Mouse (Mus musculus): ENCODE data around the gene 1700011L22Rik. TPM values are rescaled to one million over a fixed set of nuclear protein-coding genes. Genes with fewer than 3 reads are reported as not detected.

1700011L22Rik gene
- polyA plus RNA-seq, 1 experiment from 2014 or later = not detected

DNA sequence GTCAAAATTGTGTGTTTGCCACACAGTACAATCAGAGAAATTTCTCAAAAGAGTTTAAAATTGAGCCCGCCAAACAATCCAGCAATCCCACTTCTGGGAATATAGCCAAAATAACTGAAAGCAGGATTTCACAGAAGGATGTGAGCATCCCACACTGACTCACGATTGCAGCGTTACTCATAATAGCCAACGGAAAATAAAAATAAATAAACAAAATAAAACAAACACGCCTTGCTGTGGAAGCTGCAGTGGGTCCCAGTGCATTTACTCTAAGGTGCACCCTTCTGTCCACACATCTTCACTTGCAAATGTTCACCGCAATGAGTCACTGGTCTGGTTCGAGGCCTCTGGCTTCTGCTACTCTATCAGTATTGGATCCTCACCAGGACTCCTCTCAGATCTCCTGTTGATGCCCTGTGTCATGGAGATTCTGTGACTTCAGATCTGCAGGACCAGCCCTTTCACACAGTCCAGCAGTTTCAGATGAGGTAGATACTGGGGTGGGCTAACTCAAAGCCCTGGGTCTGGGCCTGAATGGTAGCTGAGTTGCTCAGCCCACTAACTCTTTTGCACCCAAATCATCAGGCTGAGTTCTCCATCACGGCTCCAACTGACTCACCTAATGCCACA is 7.8 kb upstream of the 1700011L22Rik start:
- 69% methylated on average over 8 of the region's 8 CpGs for WGBS
- ATAC-seq = no peak
- Histone ChIP-seq H3K27me3 (replicated peaks; ENCODE audit: control insufficient read depth, insufficient read depth, low read length) (no peaks in the 10 kb centered on the region), H3K9ac (ENCODE audit: low read depth, low read length) (no peak overlapping the region), H3K36me3 (ENCODE audit: control insufficient read depth, insufficient read depth, low read length) (no peaks in the 10 kb centered on the region), H3K27ac (ENCODE audit: low read length) (no peak overlapping the region), H3K4me3 (ENCODE audit: low read length) (no peak overlapping the region), H3K9me3 (ENCODE audit: control insufficient read depth, low read length) (no peaks in the 10 kb centered on the region), H3K4me1 (ENCODE audit: control insufficient read depth, insufficient read depth, low read length) (no peaks in the 10 kb centered on the region), H3K4me2 (ENCODE audit: low read depth, low read length) (no peak overlapping the region)

DNA sequence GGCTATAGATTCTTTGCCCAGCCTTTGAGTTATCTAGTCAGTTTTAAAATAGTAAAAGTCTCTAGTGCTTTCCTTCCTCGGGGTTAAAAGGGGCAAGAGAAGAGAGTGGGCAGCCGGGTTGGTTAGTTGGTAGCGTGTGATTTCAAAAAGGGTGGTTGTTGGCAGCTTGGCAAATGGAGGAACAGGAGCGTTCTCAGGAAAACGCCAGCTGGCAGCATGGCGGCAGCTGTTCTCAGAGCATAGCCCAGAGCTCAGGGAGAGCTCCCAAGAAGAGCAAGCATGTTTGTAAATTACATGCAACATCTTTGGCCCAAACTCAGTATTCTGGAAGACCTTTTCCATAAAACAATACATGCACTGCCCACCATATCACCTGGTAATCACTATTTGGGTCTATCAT is 5.4 kb upstream of the 1700011L22Rik start:
- Histone ChIP-seq H3K36me3 (ENCODE audit: control insufficient read depth, insufficient read depth, low read length) (no peaks in the 10 kb centered on the region), H3K9me3 (ENCODE audit: control insufficient read depth, low read length) (no peaks in the 10 kb centered on the region), H3K4me1 (ENCODE audit: control insufficient read depth, insufficient read depth, low read length) (no peaks in the 10 kb centered on the region), H3K27ac (ENCODE audit: low read length) (no peak overlapping the region), H3K9ac (ENCODE audit: low read depth, low read length) (no peak overlapping the region), H3K4me3 (ENCODE audit: low read length) (no peak overlapping the region), H3K27me3 (replicated peaks; ENCODE audit: control insufficient read depth, insufficient read depth, low read length) (no peaks in the 10 kb centered on the region), H3K4me2 (ENCODE audit: low read depth, low read length) (no peak overlapping the region)
- no peak for ATAC-seq
- 81% methylated on average over 6 of the region's 6 CpGs for WGBS

DNA sequence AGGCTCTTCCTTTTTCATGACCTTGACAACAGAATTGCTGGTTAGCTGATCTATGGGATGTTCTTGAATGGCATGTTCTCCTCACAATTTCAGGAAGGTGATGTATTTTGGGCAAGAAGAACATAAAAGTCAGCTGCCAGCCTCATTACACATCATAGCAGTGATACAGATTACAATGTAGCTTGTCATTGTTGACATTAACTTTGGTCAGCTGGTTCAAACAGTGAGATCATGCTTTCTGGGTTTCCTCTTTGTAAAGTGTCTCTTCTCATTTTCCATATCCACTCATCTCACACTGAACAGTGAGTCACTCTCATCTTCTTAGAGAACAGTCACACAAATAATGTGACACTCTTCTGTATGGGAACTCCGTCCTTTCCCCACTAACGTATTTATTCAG is 4.9 kb downstream of the 1700011L22Rik start:
- Histone ChIP-seq H3K36me3 (ENCODE audit: control insufficient read depth, insufficient read depth, low read length) (no peaks in the 10 kb centered on the region), H3K27ac (ENCODE audit: low read length) (no peak overlapping the region), H3K9me3 (ENCODE audit: control insufficient read depth, low read length) (no peaks in the 10 kb centered on the region), H3K9ac (ENCODE audit: low read depth, low read length) (no peak overlapping the region), H3K4me1 (ENCODE audit: control insufficient read depth, insufficient read depth, low read length) (no peaks in the 10 kb centered on the region), H3K27me3 (replicated peaks; ENCODE audit: control insufficient read depth, insufficient read depth, low read length) (no peaks in the 10 kb centered on the region), H3K4me2 (ENCODE audit: low read depth, low read length) (no peak overlapping the region), H3K4me3 (ENCODE audit: low read length) (no peak overlapping the region)
- WGBS = 68% methylated on average over 2 of the region's 2 CpGs
- ATAC-seq = no peak

DNA sequence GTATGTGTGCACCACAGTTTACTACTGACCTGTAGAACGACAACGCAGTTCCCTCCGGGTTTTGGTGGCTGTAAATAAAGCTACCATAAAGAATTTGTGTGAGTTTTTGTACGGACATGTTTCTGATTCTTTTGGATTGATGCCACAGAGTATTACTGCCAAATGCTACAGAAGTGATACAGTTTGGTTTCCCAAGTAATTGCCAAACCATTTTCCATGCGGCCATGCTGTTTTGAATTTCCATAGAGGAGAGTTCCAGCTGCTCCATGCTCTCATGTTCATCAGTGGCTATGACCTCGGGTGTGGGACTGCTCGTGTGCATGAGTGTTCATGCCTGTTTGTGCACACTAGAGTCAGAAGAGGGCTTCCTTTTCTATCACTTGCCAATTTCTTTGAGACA is 8.4 kb downstream of the 1700011L22Rik start:
- H3K4me3 ChIP-seq (ENCODE audit: low read length) = no peak overlapping the region
- no peak overlapping the region for H3K9ac ChIP-seq (ENCODE audit: low read depth, low read length)
- H3K27me3 ChIP-seq (replicated peaks; ENCODE audit: control insufficient read depth, insufficient read depth, low read length) = no peaks in the 10 kb centered on the region
- no peak overlapping the region for H3K4me2 ChIP-seq (ENCODE audit: low read depth, low read length)
- no peak for ATAC-seq
- no peaks in the 10 kb centered on the region for H3K36me3 ChIP-seq (ENCODE audit: control insufficient read depth, insufficient read depth, low read length)
- no peaks in the 10 kb centered on the region for H3K9me3 ChIP-seq (ENCODE audit: control insufficient read depth, low read length)
- H3K27ac ChIP-seq (ENCODE audit: low read length) = no peak overlapping the region
- whole genome bisulfite sequencing = 79% methylated on average over 7 of the region's 7 CpGs
- H3K4me1 ChIP-seq (ENCODE audit: control insufficient read depth, insufficient read depth, low read length) = no peaks in the 10 kb centered on the region

DNA sequence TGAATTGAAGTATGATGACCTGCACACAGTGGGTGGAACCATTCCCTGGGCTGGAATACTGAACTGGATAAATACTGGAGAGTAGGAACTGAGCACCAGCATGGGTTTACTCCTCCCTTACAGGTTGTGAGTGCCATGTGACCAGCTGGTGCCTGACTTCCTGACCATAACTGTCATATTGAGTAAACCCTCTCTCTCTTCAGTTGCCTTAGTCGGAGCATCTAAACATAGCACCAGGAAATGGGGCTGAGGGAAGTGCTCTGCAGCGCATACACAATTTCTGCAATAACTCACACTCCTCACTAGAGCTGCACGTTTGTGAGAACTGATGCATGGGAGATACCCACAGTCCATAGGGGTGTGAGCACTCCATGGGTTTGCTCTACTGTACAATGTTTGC is 9.1 kb downstream of the 1700011L22Rik start:
- H3K4me1 ChIP-seq (ENCODE audit: control insufficient read depth, insufficient read depth, low read length) = no peaks in the 10 kb centered on the region
- WGBS = 67% methylated on average over 3 of the region's 3 CpGs
- H3K36me3 ChIP-seq (ENCODE audit: control insufficient read depth, insufficient read depth, low read length) = no peaks in the 10 kb centered on the region
- H3K27ac ChIP-seq (ENCODE audit: low read length) = no peak overlapping the region
- no peak overlapping the region for H3K9ac ChIP-seq (ENCODE audit: low read depth, low read length)
- no peak overlapping the region for H3K4me2 ChIP-seq (ENCODE audit: low read depth, low read length)
- ATAC-seq = no peak
- no peaks in the 10 kb centered on the region for H3K9me3 ChIP-seq (ENCODE audit: control insufficient read depth, low read length)
- no peaks in the 10 kb centered on the region for H3K27me3 ChIP-seq (replicated peaks; ENCODE audit: control insufficient read depth, insufficient read depth, low read length)
- H3K4me3 ChIP-seq (ENCODE audit: low read length) = no peak overlapping the region

DNA sequence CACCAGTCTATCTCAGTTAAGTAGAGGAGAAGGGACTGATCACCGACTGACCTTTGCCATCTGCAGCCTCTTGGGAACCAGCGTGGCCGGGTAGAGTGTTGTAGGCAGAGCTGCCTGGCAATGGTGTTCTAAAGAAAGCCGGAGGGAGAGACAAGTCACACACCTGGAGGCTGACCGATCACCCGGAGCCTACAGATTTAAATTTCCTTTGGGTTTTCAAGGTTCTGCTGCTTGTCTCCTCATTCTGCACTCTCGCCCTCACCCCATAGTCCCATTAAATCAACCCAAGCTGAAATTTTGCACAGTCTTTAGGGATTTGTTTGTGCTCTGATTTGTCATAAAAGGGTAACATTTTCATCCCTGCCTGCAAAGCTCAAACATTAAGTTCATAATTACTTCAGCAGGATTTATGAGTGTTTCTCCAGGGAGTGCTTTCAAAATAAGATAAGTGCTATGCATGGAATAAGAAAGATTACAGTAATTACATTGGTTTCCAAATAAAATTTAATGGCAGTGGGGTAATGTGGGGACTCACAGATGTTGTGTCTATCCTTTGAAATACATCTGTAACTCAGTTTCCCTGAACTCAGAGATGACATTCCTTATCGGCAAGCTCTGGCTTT is 19.0 kb downstream of the 1700011L22Rik start:
- Histone ChIP-seq H3K4me3 (ENCODE audit: low read length) (no peak overlapping the region), H3K9me3 (ENCODE audit: control insufficient read depth, low read length) (no peaks in the 10 kb centered on the region), H3K27me3 (replicated peaks; ENCODE audit: control insufficient read depth, insufficient read depth, low read length) (no peaks in the 10 kb centered on the region), H3K4me2 (ENCODE audit: low read depth, low read length) (no peak overlapping the region), H3K9ac (ENCODE audit: low read depth, low read length) (no peak overlapping the region), H3K4me1 (ENCODE audit: control insufficient read depth, insufficient read depth, low read length) (no peaks in the 10 kb centered on the region), H3K36me3 (ENCODE audit: control insufficient read depth, insufficient read depth, low read length) (no peaks in the 10 kb centered on the region), H3K27ac (ENCODE audit: low read length) (no peak overlapping the region)
- ATAC-seq = no peak
- WGBS = 84% methylated on average over 8 of the region's 8 CpGs

DNA sequence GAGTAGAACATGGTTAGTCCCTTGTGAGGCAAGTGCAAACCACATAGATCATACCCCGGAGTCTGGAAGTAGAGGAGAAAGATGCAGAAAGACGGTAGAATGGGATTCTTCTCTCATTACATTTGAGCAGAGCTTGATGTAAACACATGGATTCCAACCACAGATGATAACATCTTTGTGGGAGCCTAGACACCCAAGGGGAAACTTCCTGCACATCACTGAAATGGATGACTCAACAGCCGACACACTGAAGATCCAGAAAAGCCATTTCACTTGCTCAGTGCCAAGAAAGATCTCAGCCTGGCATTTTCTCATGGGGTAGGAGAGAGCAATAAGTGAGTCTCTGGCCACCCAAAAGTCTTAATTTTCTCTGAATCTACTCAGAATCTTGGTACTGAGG is 20.5 kb downstream of the 1700011L22Rik start:
- H3K9me3 ChIP-seq (ENCODE audit: control insufficient read depth, low read length) = no peaks in the 10 kb centered on the region
- H3K4me2 ChIP-seq (ENCODE audit: low read depth, low read length) = no peak overlapping the region
- H3K27me3 ChIP-seq (replicated peaks; ENCODE audit: control insufficient read depth, insufficient read depth, low read length) = no peaks in the 10 kb centered on the region
- H3K9ac ChIP-seq (ENCODE audit: low read depth, low read length) = no peak overlapping the region
- H3K4me1 ChIP-seq (ENCODE audit: control insufficient read depth, insufficient read depth, low read length) = no peaks in the 10 kb centered on the region
- WGBS = 77% methylated on average over 3 of the region's 3 CpGs
- H3K4me3 ChIP-seq (ENCODE audit: low read length) = no peak overlapping the region
- H3K27ac ChIP-seq (ENCODE audit: low read length) = no peak overlapping the region
- ATAC-seq = no peak
- H3K36me3 ChIP-seq (ENCODE audit: control insufficient read depth, insufficient read depth, low read length) = no peaks in the 10 kb centered on the region

DNA sequence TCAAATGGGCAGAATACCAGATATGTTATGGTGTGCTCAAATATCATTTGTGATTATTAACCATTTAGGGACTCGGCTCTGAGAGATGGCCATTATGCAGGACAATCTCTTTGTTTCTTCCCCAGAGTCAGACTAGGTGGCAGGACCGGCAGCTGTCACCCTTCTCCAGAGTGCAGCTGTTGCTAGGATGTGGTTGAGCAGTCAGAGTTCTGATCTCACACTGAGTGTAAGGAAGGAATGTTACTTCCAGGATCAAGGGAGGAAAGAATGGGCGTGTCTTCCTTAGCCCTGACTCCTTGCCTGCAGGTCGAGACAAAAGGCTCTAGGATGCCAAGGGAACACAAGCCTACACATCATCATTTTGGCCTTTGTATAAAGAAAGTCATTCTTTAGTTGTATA is 21.2 kb downstream of the 1700011L22Rik start:
- no peak for ATAC-seq
- H3K27me3 ChIP-seq (replicated peaks; ENCODE audit: control insufficient read depth, insufficient read depth, low read length) = no peaks in the 10 kb centered on the region
- no peak overlapping the region for H3K9ac ChIP-seq (ENCODE audit: low read depth, low read length)
- H3K9me3 ChIP-seq (ENCODE audit: control insufficient read depth, low read length) = no peaks in the 10 kb centered on the region
- H3K27ac ChIP-seq (ENCODE audit: low read length) = no peak overlapping the region
- H3K4me1 ChIP-seq (ENCODE audit: control insufficient read depth, insufficient read depth, low read length) = no peaks in the 10 kb centered on the region
- H3K4me2 ChIP-seq (ENCODE audit: low read depth, low read length) = no peak overlapping the region
- no peaks in the 10 kb centered on the region for H3K36me3 ChIP-seq (ENCODE audit: control insufficient read depth, insufficient read depth, low read length)
- no peak overlapping the region for H3K4me3 ChIP-seq (ENCODE audit: low read length)
- 78% methylated on average over 4 of the region's 4 CpGs for WGBS

DNA sequence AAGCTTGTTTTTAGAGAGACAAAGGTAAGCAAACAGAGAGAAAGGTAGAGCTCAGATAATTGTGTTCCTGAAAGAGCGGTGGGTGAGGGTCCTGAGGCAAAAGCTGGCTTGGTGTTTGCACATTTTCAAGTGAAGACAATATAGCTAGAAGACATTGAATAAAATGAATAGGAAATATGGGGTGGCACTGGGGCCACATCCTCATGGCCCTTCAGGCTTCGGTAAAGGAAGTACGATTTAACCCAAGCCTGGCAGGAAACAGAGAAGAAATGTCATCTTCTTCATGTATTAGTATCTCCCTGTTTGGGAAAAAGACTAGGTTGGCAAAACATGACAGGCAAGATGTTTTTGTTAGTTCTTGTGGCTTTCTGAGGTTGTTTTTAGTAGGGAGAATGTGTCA is 22.3 kb downstream of the 1700011L22Rik start:
- Histone ChIP-seq H3K9me3 (ENCODE audit: control insufficient read depth, low read length) (no peaks in the 10 kb centered on the region), H3K36me3 (ENCODE audit: control insufficient read depth, insufficient read depth, low read length) (no peaks in the 10 kb centered on the region), H3K27ac (ENCODE audit: low read length) (no peak overlapping the region), H3K4me1 (ENCODE audit: control insufficient read depth, insufficient read depth, low read length) (no peaks in the 10 kb centered on the region), H3K4me2 (ENCODE audit: low read depth, low read length) (no peak overlapping the region), H3K4me3 (ENCODE audit: low read length) (no peak overlapping the region), H3K27me3 (replicated peaks; ENCODE audit: control insufficient read depth, insufficient read depth, low read length) (no peaks in the 10 kb centered on the region), H3K9ac (ENCODE audit: low read depth, low read length) (no peak overlapping the region)
- WGBS = 92% methylated on average over 3 of the region's 3 CpGs
- ATAC-seq = no peak

DNA sequence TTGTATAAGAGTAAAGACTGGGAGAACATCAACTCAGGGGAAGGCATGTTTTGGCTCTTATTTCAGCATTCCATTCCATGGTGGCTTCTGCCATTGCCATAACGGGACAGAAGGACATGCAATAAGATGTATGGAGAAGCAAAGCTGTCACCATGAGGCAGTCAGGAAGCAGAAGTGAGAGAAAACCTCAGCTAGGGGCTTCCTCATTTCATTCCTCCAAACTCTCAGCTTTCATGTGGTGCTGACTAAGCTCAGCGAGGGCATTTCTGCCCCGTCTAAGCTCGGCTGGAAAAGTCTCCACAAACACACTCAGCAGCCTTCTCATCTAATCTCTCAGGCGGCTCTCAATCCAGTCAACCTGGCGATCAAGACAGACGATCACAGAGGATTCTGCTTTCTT is 22.8 kb downstream of the 1700011L22Rik start:
- H3K4me3 ChIP-seq (ENCODE audit: low read length) = no peak overlapping the region
- no peaks in the 10 kb centered on the region for H3K4me1 ChIP-seq (ENCODE audit: control insufficient read depth, insufficient read depth, low read length)
- ATAC-seq = no peak
- H3K27me3 ChIP-seq (replicated peaks; ENCODE audit: control insufficient read depth, insufficient read depth, low read length) = no peaks in the 10 kb centered on the region
- no peak overlapping the region for H3K4me2 ChIP-seq (ENCODE audit: low read depth, low read length)
- H3K9ac ChIP-seq (ENCODE audit: low read depth, low read length) = no peak overlapping the region
- H3K9me3 ChIP-seq (ENCODE audit: control insufficient read depth, low read length) = no peaks in the 10 kb centered on the region
- WGBS = 71% methylated on average over 7 of the region's 7 CpGs
- H3K27ac ChIP-seq (ENCODE audit: low read length) = no peak overlapping the region
- H3K36me3 ChIP-seq (ENCODE audit: control insufficient read depth, insufficient read depth, low read length) = no peaks in the 10 kb centered on the region

Data from intestine, embryonic 16.5 days (tissue).